Mouse (Mus musculus) intestine, postnatal 0 days (tissue): ENCODE results near the gene Cacng2. TPM values are rescaled to one million over a fixed set of nuclear protein-coding genes. Genes with fewer than 3 reads are reported as not detected.
A peak's percentile ranks its signal among the peaks of the same experiment; 100 is the strongest.

ENCODE experiments used
- ATAC-seq: fragments of 200-750 bp; cut with Nextera tagmentation; 2 replicates; pipeline ENCODE4 v1.8.0; 2017; ENCODE audit warnings: mild to moderate bottlenecking, moderate TSS enrichment, moderate library complexity
- H3K27ac ChIP-seq: fragments of 300-500 bp; sonication (generic); 2 replicates; pipeline ENCODE4 v1.5.1; 2014; ENCODE audit warnings: mild to moderate bottlenecking, low read depth, low read length, moderate library complexity
- H3K27me3 ChIP-seq: fragments of 300-500 bp; sonication (generic); replicated peaks from 2 replicates; pipeline ENCODE4 v1.6.1; 2014; ENCODE audit warnings: low read length, mixed read lengths; ENCODE audit not compliant: control insufficient read depth, insufficient read depth
- H3K36me3 ChIP-seq: fragments of 300-500 bp; sonication (generic); 2 replicates; pipeline ENCODE4 v1.6.1; 2014; ENCODE audit warnings: mild to moderate bottlenecking, moderate library complexity; ENCODE audit not compliant: control insufficient read depth, insufficient read depth
- H3K4me1 ChIP-seq: fragments of 300-500 bp; sonication (generic); replicated peaks from 2 replicates; pipeline ENCODE4 v1.6.1; 2014; ENCODE audit warnings: antibody characterized with exemption, low read length, mixed read lengths; ENCODE audit not compliant: control insufficient read depth, insufficient read depth
- H3K4me2 ChIP-seq: fragments of 300-500 bp; sonication (generic); replicated peaks from 2 replicates; pipeline ENCODE4 v1.6.1; 2014; ENCODE audit warnings: low read depth, mild to moderate bottlenecking, moderate library complexity
- H3K4me3 ChIP-seq: fragments of 300-500 bp; sonication (generic); 2 replicates; pipeline ENCODE4 v1.5.1; 2014; ENCODE audit warnings: low read depth, low read length
- H3K9ac ChIP-seq: fragments of 300-500 bp; sonication (generic); 2 replicates; pipeline ENCODE4 v1.6.1; 2014; ENCODE audit warnings: mild to moderate bottlenecking, low read depth, low read length
- H3K9me3 ChIP-seq: fragments of 300-500 bp; sonication (generic); 2 replicates; pipeline ENCODE4 v1.6.1; 2016; ENCODE audit warnings: mixed run types; ENCODE audit not compliant: control insufficient read depth
- CTCF ChIP-seq: sonication (generic); IDR thresholded peaks from 2 replicates; pipeline ENCODE4 v1.5.1; 2016; ENCODE audit warnings: low read depth, mild to moderate bottlenecking, control low read depth, antibody characterized with exemption, moderate library complexity
- WGBS: fragments of 180-500 bp; shearing (Covaris S2); extraction: QIAGEN DNeasy Blood & Tissue Kit; methylation state at CpG from one replicate; pipeline ENCODE4 v1.1.7; 2014; 5-methylcytosine and 5-hydroxymethylcytosine counted together
- polyA plus RNA-seq: library from polyadenylated mRNA; unstranded; fragments of >200 nt; fragmentation: Nextera tagmentation; extraction: Ambion mirVana; gene quantifications from 2 replicates; pipeline ENCODE4 v1.2.1, GENCODE M21; 2015

Cacng2 gene
- polyA plus RNA-seq, 1 experiment from 2014 or later: 0.05 TPM

DNA sequence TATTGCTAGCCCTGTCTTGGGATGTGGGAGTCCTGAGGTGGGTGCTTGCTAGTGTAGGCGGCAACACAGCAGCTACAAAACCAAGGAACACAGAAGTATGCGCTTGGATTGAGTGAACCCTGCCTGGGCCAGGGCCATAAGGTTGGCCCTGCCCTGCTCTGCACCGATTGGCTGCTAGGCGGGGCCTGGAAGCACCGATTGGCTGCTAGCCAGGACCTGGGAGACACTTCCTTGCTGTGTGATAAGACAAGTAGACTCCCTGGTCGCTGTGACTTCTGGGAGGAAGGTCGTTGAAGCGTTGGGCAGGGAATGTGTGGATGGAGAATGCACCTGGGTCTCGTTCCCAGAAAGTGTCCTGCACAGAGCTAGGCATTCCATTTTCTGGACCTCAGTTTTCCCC lies 115.9 kb downstream of the Cacng2 start:
- no peak for TF ChIP-seq CTCF
- H3K36me3 ChIP-seq: no peaks in the 10 kb centered on the region
- no peak overlapping the region for H3K9ac ChIP-seq
- peak; percentile 54; the same call in 1 of the 2 replicates for ATAC-seq
- no peaks in the 10 kb centered on the region for H3K4me1 ChIP-seq
- H3K27ac ChIP-seq: no peak overlapping the region
- H3K4me2 ChIP-seq: no peak overlapping the region
- no peaks in the 10 kb centered on the region for H3K27me3 ChIP-seq
- no peaks in the 10 kb centered on the region for H3K9me3 ChIP-seq
- H3K4me3 ChIP-seq: no peak overlapping the region
- 34% methylated on average over 9 of the region's 9 CpGs for WGBS

DNA sequence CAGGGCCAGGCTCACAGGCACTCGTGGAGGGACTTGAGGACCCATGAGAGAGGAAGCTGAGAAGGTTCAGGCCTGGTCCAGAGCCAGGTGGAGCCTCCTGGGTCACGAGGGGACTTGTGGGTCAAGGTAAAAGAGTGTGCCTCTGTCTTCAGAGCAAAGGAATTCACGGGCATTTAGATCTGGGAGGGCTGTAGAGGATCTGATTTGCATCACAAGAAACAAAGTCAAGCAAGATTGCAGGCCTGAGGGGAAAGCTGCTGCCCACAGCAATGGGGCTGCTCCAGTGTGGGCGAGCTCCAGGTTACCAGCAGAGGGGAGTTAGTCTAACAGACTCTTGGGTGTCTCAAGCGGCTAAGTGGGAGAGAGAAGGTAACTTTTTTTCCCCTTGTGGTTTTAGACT lies 118.4 kb downstream of the Cacng2 start:
- Histone ChIP-seq H3K36me3 (no peaks in the 10 kb centered on the region), H3K27me3 (no peaks in the 10 kb centered on the region), H3K4me1 (no peaks in the 10 kb centered on the region), H3K27ac (no peak overlapping the region), H3K4me3 (no peak overlapping the region), H3K9ac (no peak overlapping the region), H3K4me2 (no peak overlapping the region), H3K9me3 (no peaks in the 10 kb centered on the region)
- whole genome bisulfite sequencing: 35% methylated on average over 5 of the region's 5 CpGs
- no peak for ATAC-seq
- no peak for TF ChIP-seq CTCF

DNA sequence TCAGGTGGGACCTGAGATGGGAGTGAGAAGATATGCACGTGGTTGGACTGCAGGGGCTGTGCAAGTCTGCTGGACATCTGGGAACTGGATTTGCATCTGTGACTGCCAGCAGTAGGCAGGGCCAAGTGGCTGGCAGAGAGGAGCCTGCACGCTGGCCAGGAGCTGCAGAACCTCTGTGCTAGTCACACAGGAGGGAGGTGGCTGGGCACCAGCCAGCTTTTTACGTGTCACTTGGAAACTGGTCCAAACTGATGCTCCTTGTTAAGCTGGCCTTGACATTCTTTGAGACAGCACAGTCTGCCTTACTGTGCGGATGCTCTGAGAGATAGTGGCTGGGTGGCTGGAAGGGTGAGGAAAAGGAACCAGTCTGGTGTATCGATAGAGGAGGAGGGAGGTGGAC lies 131.3 kb downstream of the Cacng2 start:
- Histone ChIP-seq H3K27me3 (no peaks in the 10 kb centered on the region), H3K9me3 (no peaks in the 10 kb centered on the region), H3K4me2 (no peak overlapping the region), H3K27ac (no peak overlapping the region), H3K4me1 (no peaks in the 10 kb centered on the region), H3K36me3 (no peaks in the 10 kb centered on the region), H3K9ac (no peak overlapping the region), H3K4me3 (no peak overlapping the region)
- no peak for ATAC-seq
- WGBS: 70% methylated on average over 5 of the region's 5 CpGs
- no peak for TF ChIP-seq CTCF

DNA sequence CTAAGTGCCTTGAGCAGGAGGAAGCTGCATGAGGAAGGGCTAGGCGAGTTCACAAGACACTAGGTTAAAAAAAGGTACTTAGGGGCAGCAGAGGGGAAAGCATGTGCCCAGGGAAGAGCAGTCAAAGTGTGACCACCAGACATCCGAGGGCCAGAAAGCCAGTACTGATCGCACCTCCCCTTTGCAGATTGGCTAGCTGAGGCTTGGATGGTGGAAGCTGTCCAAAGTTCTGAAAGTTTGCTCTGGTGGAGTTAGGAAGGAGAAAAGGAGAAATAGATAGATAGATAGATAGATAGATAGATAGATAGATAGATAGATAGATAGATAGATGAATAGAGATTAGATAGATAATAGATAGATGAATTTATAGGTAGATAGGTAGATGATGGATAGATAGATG lies 136.4 kb downstream of the Cacng2 start:
- H3K27me3 ChIP-seq: 0 out of 2 replicates have a peak, but pooled peaks cover 2% of the 10 kb centered on the region
- 33% methylated on average over 3 of the region's 3 CpGs for WGBS
- TF ChIP-seq CTCF: no peak

DNA sequence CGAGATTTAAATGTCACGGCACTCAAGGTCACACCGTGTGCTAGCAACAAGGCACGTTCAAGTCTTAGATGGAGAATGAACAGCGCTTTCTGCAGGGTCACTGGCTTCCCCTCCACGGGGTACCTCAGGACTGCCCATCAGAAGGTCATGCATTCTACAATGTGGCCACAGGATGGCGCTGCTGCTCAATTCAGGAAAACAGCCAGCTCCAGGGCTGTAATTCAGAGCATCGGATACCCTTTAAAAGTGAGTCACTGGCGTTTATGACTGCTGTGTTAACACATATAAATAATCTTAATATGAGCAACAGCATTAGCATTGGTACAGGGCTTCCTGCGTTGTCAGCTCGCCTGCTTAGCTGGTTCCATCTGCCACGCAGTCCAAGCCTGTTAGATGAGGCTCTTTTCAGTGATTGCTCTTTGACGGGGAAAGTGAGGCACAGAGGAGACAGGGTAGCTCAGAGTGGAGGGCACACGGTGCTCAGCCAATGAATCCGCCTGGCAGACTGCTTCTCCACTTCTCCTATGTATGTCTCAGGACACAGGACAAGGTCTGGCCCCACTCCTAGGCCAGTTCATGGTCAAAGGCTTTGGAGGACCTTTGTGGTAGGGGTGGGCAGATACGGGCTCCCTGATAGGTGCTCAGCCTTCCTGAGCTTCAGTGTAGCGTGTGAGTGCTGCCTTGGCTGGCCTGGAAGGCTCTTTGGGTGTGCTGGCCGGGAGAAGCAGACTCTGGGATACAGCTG lies 137.5 kb downstream of the Cacng2 start:
- TF ChIP-seq CTCF: peak; percentile 84
- Histone ChIP-seq H3K4me3 (no peak overlapping the region), H3K27ac (no peak overlapping the region), H3K4me1 (no peaks in the 10 kb centered on the region), H3K27me3 (0 out of 2 replicates have a peak, but pooled peaks cover 2% of the 10 kb centered on the region), H3K4me2 (no peak overlapping the region), H3K9me3 (no peaks in the 10 kb centered on the region), H3K9ac (no peak overlapping the region), H3K36me3 (no peaks in the 10 kb centered on the region)
- WGBS: 27% methylated on average over 18 of the region's 18 CpGs
- no peak for ATAC-seq

More for the DNA sequence above, 136.4 kb downstream of the Cacng2 start:
- H3K9me3 ChIP-seq: no peaks in the 10 kb centered on the region
- H3K4me3 ChIP-seq: no peak overlapping the region
- no peak for ATAC-seq
- H3K4me2 ChIP-seq: no peak overlapping the region
- H3K4me1 ChIP-seq: no peaks in the 10 kb centered on the region
- H3K9ac ChIP-seq: no peak overlapping the region
- H3K27ac ChIP-seq: no peak overlapping the region
- H3K36me3 ChIP-seq: no peaks in the 10 kb centered on the region

DNA sequence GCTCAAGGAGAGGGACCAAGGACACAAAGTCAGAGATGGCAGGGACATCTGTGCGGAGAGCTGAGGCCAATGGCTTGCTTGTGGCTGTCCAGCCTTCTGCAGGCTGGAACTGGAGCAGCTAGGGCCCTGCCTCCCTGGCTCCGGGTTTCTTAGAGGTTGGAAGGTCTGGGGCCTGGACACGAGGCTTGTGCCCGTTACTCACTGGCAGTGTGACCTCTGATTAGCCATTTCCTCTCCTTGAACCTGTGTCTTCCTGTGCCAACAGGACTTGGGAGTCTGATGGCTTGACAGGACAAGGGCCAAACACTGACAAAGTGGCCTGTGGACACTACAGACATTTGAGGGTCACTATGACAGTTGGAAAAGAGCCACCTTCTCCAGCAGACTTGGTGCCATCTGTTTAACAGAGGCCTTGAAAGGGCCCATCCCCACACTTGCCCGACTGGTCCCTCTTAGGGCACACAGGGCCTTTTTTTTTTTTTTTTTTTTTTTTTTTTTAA lies 138.6 kb downstream of the Cacng2 start:
- no peaks in the 10 kb centered on the region for H3K9me3 ChIP-seq
- H3K4me2 ChIP-seq: no peak overlapping the region
- ATAC-seq: no peak
- no peak for TF ChIP-seq CTCF
- WGBS: 71% methylated on average over 5 of the region's 5 CpGs
- H3K9ac ChIP-seq: no peak overlapping the region
- no peak overlapping the region for H3K4me3 ChIP-seq
- H3K36me3 ChIP-seq: no peaks in the 10 kb centered on the region
- no peak overlapping the region for H3K27ac ChIP-seq
- no peaks in the 10 kb centered on the region for H3K4me1 ChIP-seq
- 0 out of 2 replicates have a peak, but pooled peaks cover 2% of the 10 kb centered on the region for H3K27me3 ChIP-seq
